Mouse (Mus musculus): ENCODE results near the gene Rrm2.
"Not testable (repeated sequence)": the region's sequence is repeated elsewhere in the genome, so short reads cannot be mapped to it uniquely, and the experiment has no call there.

Gene Rrm2

GRCm38 (mm10) chr12:24707954-24708823 is at the start of gene Rrm2:
Rrm2 (plus strand) TSS chr12:24708241.
- DNase-seq (ENCODE audit: low spot score in 2 of 2), result peak; percentile 96 to 99

- DNase-seq (ENCODE audit: low spot score in 2 of 2), result no peak
Measured at GRCm38 (mm10) chr12:24658998-24659397, 49.0 kb upstream of the Rrm2 start.

GRCm38 (mm10) chr12:24659923-24660322 is 48.1 kb upstream of the Rrm2 start:
- DNase-seq (ENCODE audit: low spot score in 2 of 2), result no peak

GRCm38 (mm10) chr12:24661100-24661499 is 46.9 kb upstream of the Rrm2 start:
- no peak for DNase-seq (ENCODE audit: low spot score in 2 of 2)

GRCm38 (mm10) chr12:24662131-24662530 is 45.9 kb upstream of the Rrm2 start:
- DNase-seq (ENCODE audit: low spot score in 2 of 2), result no peak

- no peak for DNase-seq (ENCODE audit: low spot score in 2 of 2)
Measured at GRCm38 (mm10) chr12:24680096-24680491, 27.9 kb upstream of the Rrm2 start.

- no peak for DNase-seq (ENCODE audit: low spot score in 2 of 2)
Measured at GRCm38 (mm10) chr12:24680492-24681285, 27.4 kb upstream of the Rrm2 start.

- DNase-seq (ENCODE audit: low spot score in 2 of 2), result no peak
Measured at GRCm38 (mm10) chr12:24681286-24682023, 26.6 kb upstream of the Rrm2 start, which contains the start of gene Cys1. Cys1 (minus strand) TSS chr12:24681813.

GRCm38 (mm10) chr12:24682563-24682962 is 25.5 kb upstream of the Rrm2 start:
- no peak for DNase-seq (ENCODE audit: low spot score in 2 of 2)

GRCm38 (mm10) chr12:24683461-24683860 is 24.6 kb upstream of the Rrm2 start:
- DNase-seq (ENCODE audit: low spot score in 2 of 2), result no peak

- DNase-seq (ENCODE audit: low spot score in 2 of 2), result no peak
Measured at GRCm38 (mm10) chr12:24686038-24686695, 21.9 kb upstream of the Rrm2 start.

- no peak for DNase-seq (ENCODE audit: low spot score in 2 of 2)
Measured at GRCm38 (mm10) chr12:24686696-24687346, 21.2 kb upstream of the Rrm2 start.

GRCm38 (mm10) chr12:24690351-24690750 is 17.7 kb upstream of the Rrm2 start:
- DNase-seq (ENCODE audit: low spot score in 2 of 2), result no peak

- DNase-seq (ENCODE audit: low spot score in 2 of 2), result peak; percentile 74 to 85
Measured at GRCm38 (mm10) chr12:24696500-24697483, 11.2 kb upstream of the Rrm2 start.

GRCm38 (mm10) chr12:24697484-24698204 is 10.4 kb upstream of the Rrm2 start:
- DNase-seq (ENCODE audit: low spot score in 2 of 2), result peak in 1 of 2 experiments; percentile 55

- no peak for DNase-seq (ENCODE audit: low spot score in 2 of 2)
Measured at GRCm38 (mm10) chr12:24698514-24698913, 9.5 kb upstream of the Rrm2 start.

GRCm38 (mm10) chr12:24699578-24699977 is 8.5 kb upstream of the Rrm2 start:
- DNase-seq (ENCODE audit: low spot score in 2 of 2), result no peak

GRCm38 (mm10) chr12:24701621-24702020 is 6.4 kb upstream of the Rrm2 start:
- DNase-seq (ENCODE audit: low spot score in 2 of 2), result not testable (repeated sequence)

- DNase-seq (ENCODE audit: low spot score in 2 of 2), result no peak
Measured at GRCm38 (mm10) chr12:24703013-24703412, 5.0 kb upstream of the Rrm2 start.

Measured in spleen, postnatal 10 days (tissue).